Mouse (Mus musculus): ENCODE measurements around the gene Gm2000.
"Not testable (repeated sequence)": the region's sequence is repeated elsewhere in the genome, so short reads cannot be mapped to it uniquely, and the experiment has no call there.

Gene Gm2000

GRCm38 (mm10) chr1:156365740-156366139, at the start of gene Gm2000:
Gene Gm2000, plus strand, starts transcription at chr1:156366040.
- no peak for DNase-seq (ENCODE audit: low spot score)

GRCm38 (mm10) chr1:156323126-156323525, 42.7 kb upstream of the Gm2000 start:
- DNase-seq (ENCODE audit: low spot score), result no peak

GRCm38 (mm10) chr1:156340847-156341246, 25.0 kb upstream of the Gm2000 start:
- no peak for DNase-seq (ENCODE audit: low spot score)

- no peak for DNase-seq (ENCODE audit: low spot score)
Observed at GRCm38 (mm10) chr1:156344433-156344832, 21.4 kb upstream of the Gm2000 start.

- DNase-seq (ENCODE audit: low spot score), result no peak
Observed at GRCm38 (mm10) chr1:156345633-156346032, 20.2 kb upstream of the Gm2000 start.

GRCm38 (mm10) chr1:156349031-156349430, 16.8 kb upstream of the Gm2000 start:
- no peak for DNase-seq (ENCODE audit: low spot score)

GRCm38 (mm10) chr1:156350441-156350840, 15.4 kb upstream of the Gm2000 start:
- no peak for DNase-seq (ENCODE audit: low spot score)

- DNase-seq (ENCODE audit: low spot score), result no peak
Observed at GRCm38 (mm10) chr1:156352466-156352865, 13.4 kb upstream of the Gm2000 start.

- no peak for DNase-seq (ENCODE audit: low spot score)
Observed at GRCm38 (mm10) chr1:156381217-156381616, 15.4 kb downstream of the Gm2000 start.

GRCm38 (mm10) chr1:156386232-156386631, 20.4 kb downstream of the Gm2000 start:
- no peak for DNase-seq (ENCODE audit: low spot score)

GRCm38 (mm10) chr1:156386880-156387279, 21.0 kb downstream of the Gm2000 start:
- DNase-seq (ENCODE audit: low spot score), result no peak

GRCm38 (mm10) chr1:156393148-156393547, 27.3 kb downstream of the Gm2000 start:
- no peak for DNase-seq (ENCODE audit: low spot score)

GRCm38 (mm10) chr1:156400159-156400558, 34.3 kb downstream of the Gm2000 start:
- not testable (repeated sequence) for DNase-seq (ENCODE audit: low spot score)

- DNase-seq (ENCODE audit: low spot score), result no peak
Observed at GRCm38 (mm10) chr1:156402491-156402890, 36.7 kb downstream of the Gm2000 start.

- DNase-seq (ENCODE audit: low spot score), result no peak
Observed at GRCm38 (mm10) chr1:156403251-156403650, 37.4 kb downstream of the Gm2000 start.

- DNase-seq (ENCODE audit: low spot score), result no peak
Observed at GRCm38 (mm10) chr1:156408004-156408403, 42.2 kb downstream of the Gm2000 start.

- DNase-seq (ENCODE audit: low spot score), result no peak
Observed at GRCm38 (mm10) chr1:156408521-156408920, 42.7 kb downstream of the Gm2000 start.

All from ovary, postnatal 10 days (tissue).